Mouse (Mus musculus): ENCODE measurements at regions not wholly inside any gene's neighbourhood (a gene's known extent, or its start where the extent isn't known, plus 50 kb on each side); places are given as distances from the start of the nearest gene placed in this dataset.

DNA sequence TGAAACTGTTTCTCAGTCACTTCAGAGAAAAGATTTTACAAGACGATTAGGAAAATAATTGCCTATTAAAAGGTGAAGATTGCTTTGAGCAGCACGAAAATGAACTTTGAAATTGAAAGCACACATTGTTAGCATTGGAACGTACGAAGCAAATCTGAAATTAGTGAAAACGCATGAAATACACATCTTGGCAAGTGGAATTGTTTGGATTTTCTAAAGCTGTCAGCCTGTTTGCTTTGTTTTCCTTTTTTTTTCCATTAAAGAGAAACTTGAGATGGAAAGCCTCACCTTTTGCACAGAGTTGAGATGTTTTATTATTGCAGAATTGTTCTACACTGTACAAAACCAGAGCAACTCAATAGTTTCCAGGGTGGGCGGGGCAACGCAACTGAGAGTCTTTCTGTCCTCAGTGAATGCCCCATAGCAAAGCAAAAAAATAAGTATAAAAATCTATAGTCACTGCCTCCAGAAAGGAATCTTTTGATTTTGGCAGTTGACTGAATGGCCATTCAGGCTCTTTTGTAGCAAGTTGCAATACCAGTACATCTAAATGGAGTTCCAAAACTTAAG, 199.1 kb downstream of the Gm11146 start:
- in situ Hi-C loops (cut with MboI; ENCODE audit: unreplicated experiment in 2 of 2) = no loop called here

DNA sequence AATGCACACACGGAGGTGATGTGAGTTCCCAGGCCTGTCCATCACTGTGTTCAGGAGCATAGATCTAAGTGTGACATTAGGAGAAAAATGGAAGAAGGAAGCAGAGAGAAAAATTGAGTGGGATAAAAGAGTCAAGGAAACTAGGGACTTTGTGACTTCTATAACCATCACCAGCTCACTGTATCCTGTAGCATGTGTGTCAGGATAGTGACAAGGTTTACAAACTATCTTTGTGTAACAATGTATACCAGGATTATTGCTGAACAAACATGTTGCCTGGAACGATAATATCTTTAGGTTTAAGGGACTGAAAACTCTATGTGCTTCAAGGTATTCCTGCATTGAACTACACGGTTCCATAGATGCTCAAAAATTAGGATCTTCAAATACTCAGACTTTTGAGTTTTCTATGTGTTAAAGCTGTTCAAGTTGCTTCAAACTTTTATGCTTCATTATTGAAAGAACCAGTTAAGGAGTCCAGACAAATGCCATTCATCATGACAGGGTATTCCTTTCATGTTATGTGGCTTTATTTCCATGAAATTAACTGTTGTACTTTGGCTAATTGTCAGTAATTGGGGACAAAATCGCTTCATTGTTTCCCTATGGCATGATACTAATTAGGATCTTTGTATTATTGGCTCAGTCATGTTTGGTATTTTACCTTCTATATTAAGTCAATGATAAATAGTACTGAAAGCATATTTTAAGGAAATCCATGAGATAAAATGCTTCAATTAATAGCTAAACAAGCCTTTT, 200.5 kb downstream of the Gm11146 start:
- in situ Hi-C loops (cut with MboI; ENCODE audit: unreplicated experiment in 2 of 2) = no loop called here

DNA sequence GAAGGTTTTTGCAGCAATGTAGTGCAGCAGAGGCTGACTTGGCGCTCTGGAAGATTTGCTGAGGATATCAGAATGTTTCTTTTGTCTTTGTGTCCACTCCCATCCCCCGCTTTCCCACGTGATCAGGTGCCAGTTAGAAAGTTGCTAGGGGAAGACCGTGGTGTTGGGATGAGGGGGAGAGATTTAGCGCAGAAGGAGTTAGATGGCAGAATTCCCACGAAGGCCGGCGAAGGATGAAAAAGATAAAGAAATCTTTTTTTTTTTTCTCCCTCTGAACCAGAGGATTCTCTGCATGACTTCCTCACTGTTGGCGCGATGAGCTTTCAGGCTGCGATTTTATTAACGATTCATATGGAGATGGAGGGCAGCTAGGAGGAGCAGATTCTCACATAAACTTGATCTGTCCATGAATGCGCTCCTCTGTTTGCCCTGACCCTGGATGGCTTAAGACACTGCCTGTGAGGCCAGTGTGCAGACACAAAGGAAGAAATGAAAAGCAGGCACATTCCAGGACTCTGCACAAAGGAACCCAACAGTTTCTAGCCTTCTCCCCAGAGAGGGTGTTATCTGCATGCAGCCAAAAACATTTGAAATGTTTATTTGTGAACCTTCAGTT, 201.5 kb downstream of the Gm11146 start:
- in situ Hi-C loops (cut with MboI; ENCODE audit: unreplicated experiment in 2 of 2) = no loop called here

DNA sequence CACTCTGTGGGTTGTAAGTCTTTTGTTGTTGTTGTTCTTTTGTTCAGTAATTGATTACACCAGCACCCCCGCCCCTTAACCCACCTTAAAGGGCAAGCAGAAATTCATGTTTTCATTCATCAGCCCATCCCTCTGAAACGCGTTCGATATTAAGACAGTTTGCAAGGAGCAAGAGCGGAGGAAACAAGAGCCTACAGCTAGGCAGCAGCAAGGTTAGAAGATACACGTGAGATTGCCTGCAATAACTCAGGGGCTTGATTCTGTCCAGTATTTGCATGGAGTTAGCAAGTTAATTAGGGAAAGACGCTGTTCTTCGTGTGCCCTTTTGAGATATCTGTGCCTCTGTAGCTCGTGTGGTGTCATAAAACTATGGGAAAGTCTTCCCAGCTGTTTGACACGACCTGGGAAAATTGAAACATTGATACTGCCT, 202.0 kb downstream of the Gm11146 start:
- in situ Hi-C loops (cut with MboI; ENCODE audit: unreplicated experiment in 2 of 2) = no loop called here

- in situ Hi-C loops (cut with MboI; ENCODE audit: unreplicated experiment in 2 of 2) = no loop called here
Observed at GRCm38 (mm10) chr16:77394054-77394716, 207.7 kb downstream of the Gm11146 start.

GRCm38 (mm10) chr16:77393470-77393869, 208.4 kb downstream of the Gm11146 start:
- in situ Hi-C loops (cut with MboI; ENCODE audit: unreplicated experiment in 2 of 2) = no loop called here

DNA sequence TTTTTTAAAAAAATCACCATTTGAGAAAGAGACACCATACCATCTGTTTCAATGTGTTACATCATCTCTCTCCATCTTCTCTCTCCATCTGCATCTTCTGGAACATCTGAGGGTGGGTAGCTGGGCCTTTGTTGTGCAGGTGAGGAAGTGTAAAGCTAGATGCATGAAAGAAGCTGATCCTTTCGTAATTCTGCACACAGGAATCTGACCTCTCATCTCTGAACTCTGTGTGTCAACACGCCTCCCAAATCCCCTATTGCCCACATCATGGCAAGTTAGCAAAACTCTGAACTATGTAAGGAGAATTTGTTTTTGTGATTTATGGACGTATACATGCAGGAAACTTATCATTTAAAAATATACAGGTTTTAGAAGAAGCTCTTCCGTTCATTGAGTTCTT, 209.7 kb downstream of the Gm11146 start:
- in situ Hi-C loops (cut with MboI; ENCODE audit: unreplicated experiment in 2 of 2) = no loop called here

- in situ Hi-C loops (cut with MboI; ENCODE audit: unreplicated experiment in 2 of 2) = no loop called here
Observed at GRCm38 (mm10) chr16:77384021-77384729, 217.7 kb downstream of the Gm11146 start.

GRCm38 (mm10) chr16:77382790-77383189, 219.1 kb downstream of the Gm11146 start:
- in situ Hi-C loops (cut with MboI; ENCODE audit: unreplicated experiment in 2 of 2) = no loop called here

DNA sequence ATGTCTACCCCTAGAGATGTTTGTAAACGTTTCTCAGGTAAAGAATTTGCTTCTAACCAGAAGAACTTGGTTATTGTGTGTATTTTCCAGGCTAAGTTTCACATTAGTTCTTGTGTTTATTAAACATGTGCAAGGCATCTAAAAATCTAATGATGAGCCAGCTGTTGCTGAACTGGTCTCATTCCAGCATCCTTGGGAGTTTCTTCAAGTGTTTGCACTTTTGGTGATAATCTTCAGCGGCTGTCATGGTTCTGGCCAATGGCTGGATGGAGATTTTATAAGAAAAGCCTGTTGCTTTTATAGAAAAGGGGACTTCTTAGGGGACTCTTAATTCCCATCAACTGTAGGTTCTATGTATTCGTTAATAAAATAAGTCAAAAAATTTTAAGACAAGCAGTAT, 229.1 kb downstream of the Gm11146 start:
- in situ Hi-C loops (cut with MboI; ENCODE audit: unreplicated experiment in 2 of 2) = no loop called here

GRCm38 (mm10) chr16:77369810-77370209, 232.1 kb downstream of the Gm11146 start:
- in situ Hi-C loops (cut with MboI; ENCODE audit: unreplicated experiment in 2 of 2) = no loop called here

DNA sequence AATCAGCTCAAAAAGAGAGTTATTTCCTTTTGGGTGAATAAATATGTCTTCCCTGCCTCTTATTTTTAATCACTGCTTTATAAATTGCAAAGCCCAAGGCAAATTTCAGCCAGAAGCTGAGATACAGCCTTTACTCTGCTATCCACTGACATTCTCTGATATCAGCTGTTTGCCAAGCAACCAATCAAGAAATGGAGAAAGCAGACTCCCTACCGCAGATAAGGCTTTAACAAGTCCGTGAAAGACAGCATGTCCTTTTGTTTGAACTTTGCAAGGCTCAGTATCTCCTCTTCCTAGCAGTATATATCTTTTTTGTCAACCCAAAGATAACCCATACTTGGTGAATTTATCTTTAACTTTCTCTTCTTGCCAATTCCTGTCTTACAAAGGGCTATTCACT, 236.6 kb downstream of the Gm11146 start:
- in situ Hi-C loops (cut with MboI; ENCODE audit: unreplicated experiment in 2 of 2) = no loop called here

GRCm38 (mm10) chr16:77364439-77364838, 237.5 kb downstream of the Gm11146 start:
- in situ Hi-C loops (cut with MboI; ENCODE audit: unreplicated experiment in 2 of 2) = no loop called here

GRCm38 (mm10) chr16:77359190-77359589, 242.7 kb downstream of the Gm11146 start:
- in situ Hi-C loops (cut with MboI; ENCODE audit: unreplicated experiment in 2 of 2) = no loop called here

DNA sequence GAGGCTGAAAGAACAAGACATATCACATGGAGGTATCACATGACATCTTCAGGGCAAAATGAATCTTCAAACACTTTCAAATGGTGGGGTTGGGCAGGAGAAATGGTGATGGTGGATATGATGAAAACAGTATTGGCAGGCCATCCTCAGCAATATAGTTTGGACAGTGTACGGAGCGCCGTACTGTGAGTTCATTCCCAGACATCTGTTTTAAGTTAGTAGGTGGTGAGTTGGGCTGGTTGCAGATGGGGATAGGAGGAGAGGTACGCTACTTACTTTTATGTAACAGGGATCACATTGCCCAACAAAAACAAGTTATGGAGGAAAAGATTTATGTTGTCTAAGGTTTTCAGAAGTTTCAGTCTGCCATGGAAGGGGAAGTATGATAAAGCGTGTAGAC, 246.6 kb downstream of the Gm11146 start:
- in situ Hi-C loops (cut with MboI; ENCODE audit: unreplicated experiment in 2 of 2) = no loop called here

DNA sequence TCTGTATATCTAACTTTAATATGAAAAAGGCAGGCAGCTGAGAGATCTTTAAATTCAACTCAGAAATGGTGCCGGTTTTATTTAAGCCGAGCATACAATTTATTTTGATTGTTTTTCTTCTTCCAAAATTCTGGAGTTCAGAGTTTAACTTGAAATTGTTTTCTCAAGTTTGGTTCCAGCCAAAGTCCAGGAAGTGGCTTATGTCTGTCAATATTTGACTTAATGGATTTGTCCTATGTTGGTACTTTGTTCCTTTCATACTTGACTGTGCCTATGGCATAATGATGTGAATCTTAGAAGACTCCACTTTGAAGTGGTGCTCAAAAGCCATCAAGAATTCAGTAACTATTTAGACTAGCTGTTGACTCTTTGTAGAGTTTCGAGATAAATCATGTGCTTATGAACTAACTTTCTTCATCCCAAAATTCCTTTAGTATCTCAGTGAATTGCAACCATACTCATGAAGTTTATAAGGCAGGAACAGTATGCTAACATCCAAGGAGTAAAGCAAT, 247.6 kb downstream of the Gm11146 start:
- in situ Hi-C loops (cut with MboI; ENCODE audit: unreplicated experiment in 2 of 2) = no loop called here

GRCm38 (mm10) chr16:77346128-77346527, 255.8 kb downstream of the Gm11146 start:
- in situ Hi-C loops (cut with MboI; ENCODE audit: unreplicated experiment in 2 of 2) = no loop called here

DNA sequence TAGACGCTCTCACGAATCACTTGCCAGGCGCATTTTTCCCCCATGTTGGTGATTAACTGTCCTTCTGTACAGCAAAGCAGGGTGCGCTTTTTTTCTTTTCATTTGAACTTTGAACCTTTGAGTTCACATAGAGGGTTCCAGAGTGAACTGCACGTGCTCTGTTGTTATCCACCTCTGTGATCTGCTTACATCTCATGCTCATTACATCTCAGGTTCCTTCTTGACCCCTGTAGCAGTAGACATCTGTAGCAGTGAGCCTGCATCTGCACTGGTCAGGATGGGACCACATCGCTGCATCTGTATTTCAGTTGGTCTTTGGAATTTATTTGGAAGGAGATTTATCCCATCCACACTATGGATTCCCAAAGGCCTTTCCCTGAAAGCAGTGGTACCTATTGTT, 269.6 kb downstream of the Gm11146 start:
- in situ Hi-C loops (cut with MboI; ENCODE audit: unreplicated experiment in 2 of 2) = no loop called here

DNA sequence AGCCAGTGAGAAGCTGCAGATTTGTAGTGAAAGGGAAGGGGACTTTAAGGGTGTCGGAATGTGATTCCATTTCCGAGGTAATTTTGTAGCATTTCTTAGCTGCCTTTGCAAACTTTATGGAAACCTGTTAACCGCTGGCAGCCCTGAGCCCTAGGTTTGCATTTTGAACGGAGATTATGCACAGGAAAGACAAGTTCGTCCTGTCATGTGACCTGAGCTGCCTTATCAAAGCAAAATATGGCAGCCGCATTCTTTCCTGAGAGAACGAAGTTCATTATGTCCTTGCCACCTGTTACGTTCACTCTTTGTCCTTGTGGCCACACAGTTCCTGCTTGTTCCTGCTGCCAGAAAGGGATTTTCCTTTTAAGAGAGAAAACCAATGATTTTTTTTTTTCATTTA, 270.9 kb downstream of the Gm11146 start:
- in situ Hi-C loops (cut with MboI; ENCODE audit: unreplicated experiment in 2 of 2) = no loop called here

DNA sequence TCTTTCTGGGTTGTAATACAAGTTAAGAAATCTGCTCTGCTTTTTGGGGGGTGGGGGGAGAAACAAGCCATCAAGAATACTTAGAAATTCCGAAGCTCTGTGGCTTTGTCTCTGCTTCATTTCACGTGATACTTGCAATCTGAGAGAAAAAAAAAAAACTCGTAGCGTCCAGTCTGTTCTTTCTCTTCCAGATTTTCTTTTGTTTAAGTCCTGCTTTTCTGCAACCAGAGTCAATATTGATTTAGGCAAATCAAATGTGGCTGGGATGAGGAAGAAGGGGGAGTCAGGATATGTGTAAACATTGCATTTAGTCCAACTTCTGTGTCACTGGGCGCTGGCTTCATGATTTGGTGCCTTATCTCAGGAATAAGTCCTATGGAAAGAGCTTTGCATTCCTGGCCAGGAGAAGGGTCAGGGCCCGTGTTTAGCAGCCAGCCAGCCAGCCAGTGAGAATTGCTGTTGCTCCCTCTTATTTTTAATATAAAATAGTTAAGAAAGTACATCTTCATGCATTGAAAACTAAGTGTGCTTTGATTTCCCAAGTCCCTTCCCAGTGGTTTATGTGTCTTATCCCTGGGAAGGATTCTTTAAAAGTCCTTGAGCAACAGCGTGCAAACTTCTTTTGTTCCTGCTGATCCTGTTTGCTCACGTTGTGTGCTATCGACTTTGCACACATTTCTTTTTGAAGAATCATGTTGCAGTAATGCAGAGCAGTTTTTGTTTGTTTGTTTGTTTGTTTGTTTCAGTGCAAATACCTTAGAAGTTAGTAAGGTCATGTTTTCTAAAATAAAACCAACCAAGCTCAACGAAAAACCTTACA, 272.0 kb downstream of the Gm11146 start:
- in situ Hi-C loops (cut with MboI; ENCODE audit: unreplicated experiment in 2 of 2) = no loop called here
